Mouse (Mus musculus) spleen, adult 18-20 months (tissue): ENCODE results near the gene Elane.

ENCODE experiments used
- DNase-seq, 2 experiments: peaks; one replicate each; pipeline ENCODE4 v3.0.0; 2022; ENCODE audit warnings: mixed read lengths in 2 of 2

Gene Elane

GRCm38 (mm10) chr10:79858416-79859074, 27.5 kb upstream of the Elane start:
- DNase-seq, result peak in 1 of 2 experiments; percentile 26

- no peak for DNase-seq
Observed at GRCm38 (mm10) chr10:79859116-79859515, 26.9 kb upstream of the Elane start.

GRCm38 (mm10) chr10:79860079-79860911, 25.8 kb upstream of the Elane start:
- DNase-seq, result no peak

- DNase-seq, result no peak
Observed at GRCm38 (mm10) chr10:79861230-79862048, 24.6 kb upstream of the Elane start.

DNA sequence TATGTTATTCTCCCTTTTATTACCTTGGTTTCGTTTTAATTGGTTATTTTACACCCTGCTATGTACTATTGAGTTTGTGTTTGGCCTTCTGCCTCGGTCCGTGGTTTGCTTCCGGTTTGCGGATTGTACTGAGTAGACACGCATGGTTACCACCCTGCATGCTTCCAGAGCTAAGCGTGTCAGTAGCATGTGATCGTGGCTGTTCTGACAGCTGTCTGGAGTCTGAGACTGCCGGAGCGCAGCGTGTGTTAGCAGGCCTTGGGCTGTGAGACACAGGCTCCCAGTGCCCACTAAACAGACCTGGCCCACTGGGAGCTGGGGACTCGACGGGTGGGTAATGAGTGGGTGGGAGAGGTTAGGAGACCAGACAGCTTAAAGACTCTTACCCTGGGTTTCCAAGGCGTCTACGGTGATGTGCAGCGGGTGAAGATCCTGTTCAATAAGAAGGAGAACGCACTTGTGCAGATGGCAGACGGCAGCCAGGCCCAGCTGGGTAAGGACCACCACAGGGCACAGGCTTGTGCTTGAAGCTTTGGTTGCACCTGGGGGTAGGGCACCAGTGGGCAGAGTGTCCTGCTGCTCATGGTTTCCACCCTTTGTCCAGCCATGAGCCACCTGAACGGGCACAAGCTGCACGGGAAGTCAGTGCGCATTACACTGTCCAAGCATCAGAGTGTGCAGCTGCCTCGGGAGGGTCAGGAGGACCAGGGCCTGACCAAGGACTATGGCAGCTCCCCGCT, 23.8 kb upstream of the Elane start:
- DNase-seq, result no peak

DNA sequence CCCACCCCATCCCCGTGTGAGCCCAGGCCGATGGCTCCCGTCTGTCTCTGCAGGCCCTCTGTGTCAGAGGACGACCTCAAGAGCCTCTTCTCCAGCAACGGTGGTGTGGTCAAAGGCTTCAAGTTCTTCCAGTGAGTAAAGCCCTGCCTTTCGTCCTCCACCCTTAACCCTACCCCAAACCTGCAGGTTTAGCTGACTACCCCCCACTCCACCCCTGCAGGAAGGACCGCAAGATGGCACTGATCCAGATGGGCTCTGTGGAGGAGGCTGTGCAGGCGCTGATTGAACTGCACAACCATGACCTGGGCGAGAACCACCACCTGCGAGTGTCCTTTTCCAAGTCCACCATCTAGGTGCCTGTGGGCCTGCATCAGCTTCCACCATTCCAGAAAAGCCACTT, 23.1 kb upstream of the Elane start:
- no peak for DNase-seq

GRCm38 (mm10) chr10:79864351-79865188, 21.5 kb upstream of the Elane start:
- DNase-seq, result no peak

DNA sequence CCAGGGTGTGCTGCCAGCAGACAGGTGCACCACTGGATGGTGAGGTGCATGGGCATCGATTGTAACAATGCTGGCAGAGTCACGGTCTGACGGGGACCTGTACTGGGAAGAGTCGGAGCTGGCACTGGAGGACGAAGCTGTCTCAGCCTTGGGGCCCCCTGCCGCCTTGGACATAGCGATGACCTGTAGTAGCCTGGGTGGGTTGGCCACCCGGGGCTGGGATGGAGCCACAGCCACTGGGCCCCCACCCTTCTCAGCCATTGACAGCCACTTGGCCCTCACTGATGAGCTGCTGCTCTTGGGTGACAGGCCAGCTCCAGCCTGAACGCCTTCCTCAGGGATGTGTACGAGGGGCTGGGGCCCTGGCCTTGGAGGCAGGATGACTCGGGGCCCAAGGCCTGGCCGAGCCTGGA, 20.9 kb upstream of the Elane start:
- no peak for DNase-seq

- no peak for DNase-seq
Observed at GRCm38 (mm10) chr10:79865801-79866295, 20.2 kb upstream of the Elane start.

GRCm38 (mm10) chr10:79866601-79867000, 19.4 kb upstream of the Elane start:
- DNase-seq, result no peak

GRCm38 (mm10) chr10:79871845-79872244, 14.2 kb upstream of the Elane start:
- no peak for DNase-seq

GRCm38 (mm10) chr10:79872862-79873261, 13.2 kb upstream of the Elane start:
- DNase-seq, result no peak

GRCm38 (mm10) chr10:79873313-79873712, 12.7 kb upstream of the Elane start:
- DNase-seq, result no peak

GRCm38 (mm10) chr10:79873715-79874289, 12.2 kb upstream of the Elane start:
- no peak for DNase-seq

DNA sequence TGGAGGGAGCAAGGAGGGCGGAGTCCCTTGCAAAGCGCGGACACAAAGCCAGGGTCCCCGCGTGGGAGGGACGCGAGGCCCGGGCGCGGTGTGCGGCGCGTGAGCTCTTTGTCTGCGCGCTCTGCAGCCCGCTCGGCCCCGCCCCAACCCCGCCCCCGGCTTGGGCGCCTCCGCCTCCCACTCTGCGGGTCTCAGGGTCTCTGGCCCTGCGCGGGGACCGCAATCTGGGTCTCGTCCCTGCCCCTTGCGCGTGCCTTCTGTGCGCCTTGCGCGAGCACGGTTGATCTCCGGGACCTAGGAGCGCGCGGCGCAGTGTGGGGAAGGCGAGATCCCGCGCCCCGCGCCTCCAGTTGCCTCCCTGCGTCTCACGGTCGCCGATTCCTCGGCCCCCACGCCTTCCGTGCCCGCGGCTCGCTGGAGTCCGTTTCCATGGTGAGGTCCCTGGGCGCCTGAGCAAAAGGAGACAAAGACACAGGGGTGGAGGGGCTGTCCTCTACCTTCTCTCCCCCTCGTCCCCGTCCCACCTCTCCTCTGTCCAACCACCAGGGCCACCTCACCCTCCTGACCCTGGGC, 11.7 kb upstream of the Elane start, which contains the start of the genes Prtn3 and Plppr3:
Gene Prtn3, plus strand, starts transcription at position 187 of the 573 bp plus-strand sequence.
Gene Plppr3, minus strand, starts transcription at position 345 of the 573 bp plus-strand sequence.
- no peak for DNase-seq

DNA sequence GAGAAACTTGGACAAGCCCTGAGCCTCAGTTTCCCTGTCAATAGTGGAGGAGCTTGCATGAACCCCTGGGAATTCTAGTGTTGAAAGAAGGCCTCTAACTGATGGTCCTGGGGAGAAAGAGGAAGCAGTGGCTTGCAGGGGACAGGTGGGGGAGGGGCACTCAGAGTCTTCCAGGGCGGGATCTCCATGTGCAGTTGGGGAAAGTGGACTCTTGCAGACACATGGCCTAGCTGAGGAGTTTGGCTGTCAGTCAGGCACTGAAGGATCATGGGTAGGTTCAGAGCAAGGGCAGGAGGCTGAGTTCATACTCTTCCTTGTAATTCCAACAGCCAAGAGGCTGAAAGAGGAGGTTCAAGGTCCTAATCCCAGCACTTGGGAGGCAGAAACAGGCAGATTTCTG, 8.9 kb upstream of the Elane start:
- DNase-seq, result peak in 1 of 2 experiments; percentile 49

- no peak for DNase-seq
Observed at GRCm38 (mm10) chr10:79877757-79878156, 8.3 kb upstream of the Elane start.

GRCm38 (mm10) chr10:79879527-79879926, 6.5 kb upstream of the Elane start:
- no peak for DNase-seq

- DNase-seq, result no peak
Observed at GRCm38 (mm10) chr10:79880721-79881120, 5.3 kb upstream of the Elane start.

GRCm38 (mm10) chr10:79881981-79882380, 4.1 kb upstream of the Elane start:
- DNase-seq, result no peak
